Mouse (Mus musculus) granulocyte monocyte progenitor cell, adult 5-6 weeks (primary cell): ENCODE data around the gene Ppib. TPM values are rescaled to one million over a fixed set of nuclear protein-coding genes. Genes with fewer than 3 reads are reported as not detected.

ENCODE experiments used
- ATAC-seq: replicated peaks from 2 replicates; pipeline ENCODE4 v1.8.0; 2016; ENCODE audit warnings: mild to moderate bottlenecking, moderate TSS enrichment, inconsistent platforms; ENCODE audit not compliant: poor library complexity, severe bottlenecking
- total RNA-seq, 2 experiments: library from RNA; stranded (forward) in 1 of 2; stranded (reverse) in 1 of 2; fragments of 200-712, 200-1000 nt in 1 of 2; fragments of >200 nt in 1 of 2; fragmentation: Nextera tagmentation in 1 of 2; gene quantifications; 2 replicates each; pipeline ENCODE4 v1.2.3; 2014 to 2017

The Ppib gene
- total RNA-seq, 2 experiments from 2014 or later, result 591 to 786 TPM

DNA sequence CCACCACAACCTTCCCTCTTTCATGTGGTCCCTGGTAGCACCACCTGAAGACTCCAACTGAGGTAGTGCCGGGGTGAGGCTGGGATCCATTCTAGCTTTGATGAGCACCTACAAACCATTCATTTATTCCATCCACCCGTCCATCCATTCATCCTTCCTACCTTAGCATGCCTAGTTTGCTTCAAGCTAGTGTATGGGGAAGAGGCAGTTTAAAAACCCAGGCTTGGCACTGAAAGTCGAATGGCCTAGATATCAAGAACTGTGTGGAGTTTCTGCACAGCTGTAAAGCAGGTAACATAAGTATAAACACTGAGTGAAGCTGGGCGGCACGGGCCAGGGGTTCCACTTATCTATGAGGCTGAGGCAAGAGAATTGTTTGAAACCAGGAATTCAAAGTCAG is 10.1 kb downstream of the Ppib start:
- ATAC-seq, result no peak

DNA sequence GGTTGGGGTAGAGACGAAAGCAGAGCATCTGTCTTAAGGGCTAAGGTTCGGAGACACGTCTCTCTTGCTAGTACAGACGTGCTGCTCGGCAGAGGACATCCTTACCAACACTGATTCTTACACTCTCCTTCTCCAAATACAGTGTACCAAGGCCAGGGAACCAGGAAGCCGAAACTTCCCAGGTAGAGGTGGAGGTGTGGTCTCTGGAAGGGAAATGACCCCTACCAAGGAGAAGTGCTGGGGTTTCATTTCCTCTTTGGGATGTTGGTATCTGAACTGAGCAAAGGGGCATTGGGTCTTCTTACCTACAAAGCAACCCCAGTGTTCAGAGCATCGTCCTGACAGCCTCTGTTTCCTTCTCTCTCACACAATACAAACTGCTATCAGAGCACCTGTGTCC is 12.7 kb downstream of the Ppib start:
- peak; percentile 48; the same call in 1 of the 2 replicates for ATAC-seq

DNA sequence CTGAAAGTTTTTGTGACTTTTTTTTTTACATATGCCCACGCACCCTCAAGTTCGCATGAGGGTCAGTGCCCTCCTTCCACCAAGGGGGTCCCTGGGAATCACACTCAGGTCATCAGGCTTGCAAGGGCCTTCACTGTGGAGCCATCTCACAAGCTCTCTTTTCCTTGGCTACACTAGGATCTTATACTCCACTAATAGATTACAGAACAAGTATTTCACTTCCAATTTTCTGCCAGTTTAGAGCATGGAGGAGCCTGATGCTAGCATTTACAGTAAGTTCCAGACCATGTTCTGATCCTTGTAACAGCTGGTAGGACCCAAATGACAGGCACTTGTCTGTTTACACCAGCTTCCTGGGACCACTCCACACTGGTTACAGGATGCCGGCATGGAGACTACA is 18.1 kb downstream of the Ppib start:
- no peak for ATAC-seq

DNA sequence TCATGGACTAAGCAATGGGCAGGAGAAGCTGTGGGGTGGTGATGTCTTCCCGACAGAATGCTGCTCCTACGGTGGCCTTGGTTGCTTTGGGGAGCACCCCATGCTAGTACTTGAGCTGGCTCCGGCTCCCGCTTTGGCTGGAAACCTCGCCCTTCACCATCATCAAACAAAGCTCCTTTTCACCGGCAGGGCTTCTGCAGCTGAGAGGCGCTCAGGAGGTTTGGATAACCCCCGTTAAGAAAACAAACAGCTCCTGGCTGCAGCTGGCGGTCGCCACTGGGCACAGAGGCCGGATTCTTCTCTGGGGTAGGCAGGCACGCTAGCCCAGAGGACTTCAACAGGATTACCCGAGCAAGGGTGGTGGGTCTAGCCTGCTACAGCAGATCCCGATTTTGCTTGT is 18.5 kb downstream of the Ppib start:
- no peak for ATAC-seq

DNA sequence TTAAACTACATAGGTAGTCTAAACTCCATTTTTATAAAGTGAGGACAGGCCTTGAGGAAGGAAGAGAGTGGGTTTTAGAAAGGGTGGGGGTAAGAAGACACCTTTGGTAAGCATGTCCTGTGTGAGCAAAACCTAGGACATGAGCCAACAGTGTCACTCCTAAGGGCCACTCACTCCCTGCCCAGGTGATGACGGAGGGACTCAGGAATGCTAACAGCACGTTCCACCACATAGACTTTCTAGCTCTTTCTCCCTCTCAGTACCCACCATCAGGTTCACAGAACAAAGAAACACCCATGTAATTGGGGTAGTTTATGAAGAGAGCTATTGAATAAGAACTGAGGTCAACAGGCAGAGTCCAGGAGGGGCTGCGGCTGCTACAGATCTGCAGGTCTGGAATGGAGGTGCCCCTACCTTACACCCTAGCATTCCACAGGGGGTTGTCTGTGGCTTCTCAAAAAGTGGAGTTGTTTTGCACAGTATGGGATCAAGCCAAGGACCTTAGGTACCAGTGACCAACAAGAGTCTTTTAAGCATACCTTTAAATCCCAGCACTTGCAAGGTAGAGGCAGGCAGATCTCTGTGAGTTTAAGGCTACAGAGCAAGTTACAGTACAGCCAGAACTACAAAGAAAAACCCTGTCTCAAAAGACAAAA is 20.9 kb downstream of the Ppib start:
- no peak for ATAC-seq

DNA sequence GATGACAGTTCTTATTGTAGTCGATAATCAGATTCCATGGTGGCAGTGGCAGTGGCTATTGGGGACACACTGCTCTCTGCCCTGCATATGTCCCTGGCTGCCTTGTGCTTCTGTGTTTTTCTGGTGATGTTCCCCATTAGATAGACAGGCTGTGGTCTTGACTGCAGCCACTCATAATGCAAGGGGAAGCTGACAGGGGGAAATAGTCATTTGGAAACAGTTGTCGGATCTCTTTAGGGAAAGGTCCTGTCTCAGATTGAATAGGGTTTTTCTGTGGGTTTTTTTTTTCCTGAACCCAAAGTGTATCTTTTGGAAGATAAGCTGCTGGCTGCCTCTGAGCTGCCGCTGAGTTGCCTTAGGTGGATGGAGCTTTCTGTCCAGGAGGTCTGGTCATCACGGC is 22.0 kb downstream of the Ppib start:
- ATAC-seq, result peak; percentile 63

DNA sequence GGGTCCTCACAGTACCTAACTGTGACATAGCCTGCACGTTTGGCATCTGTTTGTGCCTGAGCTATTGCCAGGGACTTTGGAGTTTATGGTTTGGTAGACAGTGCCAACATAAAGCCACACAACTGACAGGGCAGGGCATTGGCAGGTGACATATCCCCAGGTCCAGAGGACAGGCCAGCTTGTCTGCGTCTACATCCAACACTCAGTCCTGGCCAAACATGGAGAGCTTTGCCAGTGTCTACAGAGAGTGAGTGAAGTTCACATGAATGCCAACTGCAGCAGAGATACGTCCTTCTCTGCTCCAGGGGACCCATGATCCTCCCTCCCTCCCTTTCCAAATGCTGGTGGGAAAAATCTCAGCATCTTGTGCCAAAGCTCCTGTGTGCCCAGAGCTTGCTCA is 24.1 kb downstream of the Ppib start:
- ATAC-seq, result no peak

DNA sequence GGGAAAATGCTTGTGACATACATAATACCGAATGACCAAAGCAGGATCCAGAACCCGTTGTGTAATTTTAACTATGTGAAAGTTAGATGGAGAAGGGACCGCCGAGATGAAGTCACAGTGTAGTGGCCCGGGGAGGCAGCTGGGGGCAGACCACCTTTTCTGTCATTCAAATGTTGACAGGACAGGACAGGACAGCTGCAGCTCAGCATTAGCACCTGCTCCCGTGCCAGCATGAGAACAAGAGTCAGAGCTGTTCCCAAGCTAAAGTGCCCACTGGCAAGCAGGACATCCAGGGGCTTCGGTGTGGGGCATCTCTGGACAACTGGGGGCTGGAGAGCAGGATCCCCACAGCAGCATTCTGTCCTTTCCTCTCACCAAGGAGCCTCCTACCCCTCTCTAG is 27.0 kb downstream of the Ppib start:
- no peak for ATAC-seq

DNA sequence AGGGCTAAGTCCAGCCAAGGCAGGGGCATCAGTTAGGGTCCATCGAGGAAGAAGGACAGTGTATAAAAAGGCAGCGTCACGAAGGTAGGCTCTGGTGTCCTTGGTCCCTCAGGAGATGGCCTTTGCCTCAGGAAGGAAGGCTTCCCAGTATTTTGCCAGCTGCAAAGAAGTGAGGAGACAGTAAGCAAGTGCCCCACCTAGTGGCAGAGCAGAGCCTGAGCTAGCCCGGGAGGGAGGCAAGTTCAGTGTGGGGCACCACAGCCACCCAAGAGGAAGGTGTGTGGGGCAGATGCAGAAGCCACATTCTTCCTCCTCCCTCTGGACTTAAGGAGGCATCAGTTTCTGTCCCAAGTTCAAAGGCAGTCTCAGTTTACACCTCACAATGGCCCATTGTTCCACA is 28.4 kb downstream of the Ppib start:
- ATAC-seq, result peak; percentile 58

DNA sequence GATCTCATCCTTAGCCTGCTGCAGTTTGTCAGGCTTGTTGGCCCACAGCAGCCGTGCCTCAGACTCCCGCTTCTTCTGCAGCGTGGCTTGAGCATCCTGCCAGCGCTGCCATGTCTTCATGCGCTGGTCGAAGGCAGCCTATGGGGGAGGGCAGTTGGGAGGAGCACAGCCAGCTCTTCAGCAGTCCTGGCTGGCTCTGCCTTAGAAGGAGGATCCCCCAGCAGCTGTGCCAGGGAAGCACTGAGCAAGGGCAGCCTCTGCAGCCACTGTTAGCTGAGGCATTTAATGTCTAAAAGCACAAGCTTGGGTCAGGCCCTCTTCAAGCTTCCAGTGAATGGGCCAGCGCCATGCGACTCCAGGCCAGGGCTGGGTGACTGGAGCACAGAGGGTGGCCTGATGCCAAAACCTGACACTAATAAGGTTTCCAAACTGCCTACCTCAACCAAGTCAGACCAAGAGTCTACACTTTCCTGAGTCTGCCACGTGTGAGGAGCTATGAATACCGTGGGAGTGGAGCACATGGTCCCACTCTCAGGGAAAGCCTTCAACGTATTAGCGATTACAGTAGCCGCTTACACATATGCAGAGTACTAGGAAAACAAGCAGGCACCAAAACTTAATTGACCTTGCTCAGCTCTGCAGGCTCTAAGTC is 30.7 kb downstream of the Ppib start:
- no peak for ATAC-seq

DNA sequence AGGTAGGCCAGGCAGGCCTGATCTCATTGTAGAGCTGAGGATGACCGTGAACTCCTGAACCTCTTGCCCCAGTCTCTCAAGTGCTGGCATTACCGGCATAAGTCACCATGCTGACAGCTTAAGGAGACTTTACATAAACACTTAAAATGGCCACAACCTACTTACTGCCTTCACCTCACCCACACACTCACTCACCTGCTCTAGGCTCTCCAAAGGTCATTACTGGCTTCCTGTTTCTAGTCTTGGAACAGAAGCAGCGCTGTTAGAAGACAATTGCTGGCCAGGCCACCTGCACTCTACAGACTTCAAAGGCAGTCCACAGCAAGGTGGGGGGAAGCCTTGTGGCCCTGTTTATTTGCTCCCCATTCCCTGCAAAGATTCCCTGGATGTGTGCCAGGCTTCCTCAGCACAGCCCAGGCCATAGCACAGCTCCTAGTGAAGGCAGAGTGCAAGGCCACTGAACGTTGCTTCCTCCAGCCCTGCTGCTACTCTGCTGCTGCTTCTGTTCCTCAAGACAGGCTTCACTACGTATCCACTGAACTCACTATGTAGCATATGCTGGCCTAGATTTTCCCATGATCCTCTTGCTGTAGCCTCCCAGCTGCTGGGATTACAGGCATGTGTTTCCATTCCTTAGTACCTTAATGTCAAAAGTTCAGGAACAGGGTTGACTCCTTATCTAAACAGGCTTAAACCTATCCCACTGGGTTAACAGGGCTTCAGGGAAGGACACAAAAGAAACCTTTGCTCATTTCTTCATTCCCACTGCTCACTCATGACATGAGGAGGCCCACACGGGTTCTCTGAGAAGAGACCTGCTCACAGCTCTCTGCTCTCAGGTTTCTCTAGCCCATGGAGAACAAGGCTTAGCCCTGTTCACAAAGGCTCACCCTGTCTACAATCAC is 31.6 kb downstream of the Ppib start:
- ATAC-seq, result no peak

DNA sequence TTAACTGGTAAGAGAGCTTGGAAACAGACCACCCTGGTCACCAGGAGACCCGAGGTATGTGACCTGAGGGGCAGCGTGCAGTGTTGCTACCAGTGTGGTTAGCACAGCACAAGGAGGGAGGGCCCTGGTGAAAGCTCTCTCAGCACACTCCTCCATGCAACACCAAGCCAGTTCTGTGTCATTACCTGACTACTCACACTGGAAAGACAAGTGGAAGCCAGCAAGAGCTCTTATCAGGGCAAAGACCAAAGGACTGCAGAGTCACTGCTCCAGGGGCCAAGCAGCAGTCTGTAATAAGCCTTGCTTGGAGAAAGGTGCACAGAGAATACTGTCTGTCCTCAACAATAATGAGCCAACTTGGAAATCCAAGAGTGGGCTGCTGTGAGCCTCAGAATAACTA is 32.6 kb downstream of the Ppib start:
- no peak for ATAC-seq

DNA sequence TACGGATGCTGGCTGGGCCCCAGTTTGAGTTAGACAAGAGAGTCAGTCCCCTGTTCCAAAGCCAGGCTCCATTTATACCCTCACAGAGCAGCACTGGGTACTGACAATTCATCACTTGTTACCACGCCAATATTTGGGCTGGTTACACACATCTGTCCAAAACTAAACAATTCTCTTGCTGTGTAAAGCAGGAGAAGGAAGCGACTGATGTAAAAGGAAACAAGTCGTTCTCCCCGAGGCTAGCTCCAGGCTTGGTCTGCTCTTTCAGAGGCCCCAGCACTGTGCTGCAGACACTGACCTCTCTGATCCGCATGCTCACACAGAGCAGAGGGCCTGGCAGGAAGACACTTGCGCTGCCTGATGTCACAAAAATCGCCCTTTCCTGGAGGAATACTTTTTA is 41.6 kb downstream of the Ppib start:
- no peak for ATAC-seq

DNA sequence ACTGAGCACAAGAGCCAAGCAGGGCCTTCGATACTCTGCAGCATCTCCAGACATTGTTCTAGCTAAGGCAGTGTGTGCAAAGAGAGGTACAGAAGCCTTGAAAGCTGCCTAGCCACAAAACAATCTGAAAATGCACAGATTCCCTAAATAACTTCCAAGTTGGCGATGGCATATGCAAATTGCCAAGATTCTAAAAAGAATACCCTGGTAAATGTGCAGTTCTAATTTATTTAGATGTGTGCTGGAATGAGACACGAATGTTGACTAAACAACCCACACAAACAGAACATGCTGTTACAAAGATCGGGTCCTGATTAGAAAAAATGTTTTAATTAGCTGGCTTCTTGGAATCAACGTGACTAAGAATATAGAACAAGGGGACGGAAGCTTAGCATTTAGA is 42.6 kb downstream of the Ppib start:
- ATAC-seq, result no peak

DNA sequence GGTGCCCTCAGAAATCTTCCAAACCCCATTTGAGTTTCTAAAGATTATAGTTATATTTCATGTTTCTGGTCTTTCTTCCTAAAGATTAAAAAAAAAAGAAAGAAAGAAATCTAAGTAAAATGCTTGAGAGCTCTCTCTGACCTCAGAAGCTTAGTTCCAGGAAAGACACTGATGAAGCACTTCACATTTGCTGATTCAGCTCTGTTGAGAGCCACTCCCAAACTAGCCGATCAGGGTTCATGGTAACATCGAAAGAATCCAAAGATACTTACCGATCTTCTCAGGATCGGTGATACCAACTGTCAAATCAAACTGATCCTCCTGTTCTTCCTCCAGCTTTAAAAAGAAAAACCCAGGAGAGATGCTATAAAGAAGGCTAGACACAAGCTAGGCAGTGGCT is 44.6 kb downstream of the Ppib start:
- no peak for ATAC-seq

DNA sequence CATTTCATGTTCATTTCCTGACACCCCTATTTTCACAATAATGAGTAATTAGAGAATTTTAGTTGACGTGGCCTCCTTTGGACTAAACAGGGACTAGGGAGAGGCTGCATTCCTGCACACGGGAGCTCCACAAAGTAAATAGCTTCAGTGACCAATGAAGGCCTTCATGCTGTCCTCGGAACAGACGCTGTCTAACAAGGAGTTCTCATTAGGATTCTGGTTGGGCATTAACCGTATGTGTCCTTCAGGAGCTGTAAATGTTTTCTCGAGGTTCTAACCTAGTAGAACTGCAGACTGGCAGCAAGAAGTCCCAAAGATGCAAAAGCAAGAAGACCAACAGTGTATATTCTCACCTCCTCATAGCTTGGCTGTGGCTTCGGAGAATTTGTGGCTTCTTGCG is 45.1 kb downstream of the Ppib start:
- no peak for ATAC-seq

DNA sequence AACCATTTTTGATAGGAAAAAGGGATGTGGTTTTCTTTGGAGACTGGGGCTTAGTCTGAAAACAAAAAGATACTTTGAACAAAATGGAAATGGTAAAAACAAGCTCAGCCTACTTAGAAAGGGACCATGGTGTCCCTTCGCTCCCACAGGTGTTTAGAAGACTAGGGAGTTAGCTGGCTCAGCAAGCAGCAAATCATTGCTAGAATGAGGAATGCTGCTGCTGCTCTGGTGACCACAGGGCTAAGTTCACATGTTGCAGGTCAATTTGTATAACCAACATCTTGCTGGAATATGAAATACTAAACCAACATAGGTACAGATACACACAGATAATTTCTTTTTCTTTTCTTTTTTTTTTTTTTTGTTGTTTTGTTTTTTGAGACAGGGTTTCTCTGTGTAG is 49.6 kb downstream of the Ppib start:
- no peak for ATAC-seq

DNA sequence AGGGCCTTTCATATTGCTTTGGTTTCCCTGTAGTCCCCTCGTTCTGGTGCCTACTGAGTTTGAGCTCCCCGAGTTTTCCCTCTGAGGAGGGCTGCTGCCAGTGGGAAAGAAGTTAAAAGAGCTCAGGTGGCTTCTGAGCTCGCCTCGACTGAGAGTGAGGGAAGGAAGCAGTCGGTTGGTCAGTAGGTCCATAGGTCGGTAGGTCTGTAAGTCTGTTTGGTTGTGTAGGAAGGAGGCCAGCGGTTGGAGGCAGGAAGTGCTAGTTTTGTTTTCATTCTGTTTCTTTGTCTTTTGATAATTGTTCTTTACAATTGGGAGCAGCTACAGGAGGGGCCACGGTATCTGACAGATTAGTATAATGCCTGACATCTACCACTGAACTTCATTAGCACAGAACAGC is 50.1 kb downstream of the Ppib start:
- no peak for ATAC-seq

DNA sequence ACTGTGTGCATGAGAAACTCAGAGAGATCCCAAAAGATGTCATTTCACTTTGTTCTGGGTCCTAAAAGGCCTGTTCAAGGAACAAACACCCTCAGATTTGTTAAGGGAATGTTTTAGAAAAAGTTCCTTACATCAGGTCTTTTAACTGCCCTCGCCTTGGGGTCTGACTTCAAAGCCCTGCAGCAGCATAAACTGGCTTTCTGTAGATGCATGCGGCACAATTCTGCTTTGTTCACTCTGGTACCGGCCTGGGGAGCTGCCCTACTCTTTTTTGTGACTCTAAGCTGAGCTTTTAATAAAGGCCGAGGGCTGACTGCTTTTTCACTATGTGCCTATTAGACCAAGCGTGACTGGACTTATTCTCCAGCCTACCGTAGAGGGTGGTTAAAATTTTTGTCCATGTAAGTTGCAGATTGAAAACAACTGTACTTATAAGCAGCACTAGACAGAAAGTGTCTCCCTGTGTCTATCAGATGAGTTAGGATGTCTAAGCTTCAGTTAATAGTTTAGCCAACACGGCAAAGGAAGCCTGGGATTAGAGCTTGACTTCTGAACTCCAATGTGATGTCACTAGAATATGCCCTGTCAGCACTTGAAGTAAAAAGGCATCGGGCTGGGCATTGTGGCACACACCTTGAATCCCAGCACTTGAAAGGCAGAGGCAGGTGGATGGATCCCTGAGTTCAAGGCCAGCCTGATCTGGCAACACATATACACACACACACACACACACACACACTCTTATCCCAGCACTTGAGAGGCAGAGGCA is 50.8 kb downstream of the Ppib start:
- ATAC-seq, result no peak

DNA sequence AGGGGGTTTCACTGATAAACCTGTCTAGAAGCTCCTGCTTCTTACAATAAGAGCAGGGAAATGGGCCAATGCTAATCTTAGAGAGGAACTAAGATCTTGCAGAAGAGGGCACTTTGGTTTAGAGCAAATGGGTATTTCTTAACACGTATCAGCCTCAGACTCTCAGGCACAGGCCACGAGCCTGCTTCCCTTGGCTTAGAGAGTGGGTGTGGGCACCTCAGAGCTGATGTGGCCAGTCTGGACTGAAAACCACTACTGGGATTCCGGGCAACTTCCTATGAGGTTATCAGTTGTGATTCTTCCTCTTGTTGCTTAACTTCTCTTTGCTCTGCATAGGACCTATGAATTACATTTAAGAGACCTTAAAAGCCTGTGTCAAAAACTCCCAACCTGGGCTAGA is 54.3 kb downstream of the Ppib start:
- peak; percentile 97 for ATAC-seq
